Mouse (Mus musculus): ENCODE results near the gene Clybl. TPM values are rescaled to one million over a fixed set of nuclear protein-coding genes. Genes with fewer than 3 reads are reported as not detected.

The Clybl gene
- total RNA-seq, 2 experiments from 2014 or later, result 29.5 to 30.4 TPM

DNA sequence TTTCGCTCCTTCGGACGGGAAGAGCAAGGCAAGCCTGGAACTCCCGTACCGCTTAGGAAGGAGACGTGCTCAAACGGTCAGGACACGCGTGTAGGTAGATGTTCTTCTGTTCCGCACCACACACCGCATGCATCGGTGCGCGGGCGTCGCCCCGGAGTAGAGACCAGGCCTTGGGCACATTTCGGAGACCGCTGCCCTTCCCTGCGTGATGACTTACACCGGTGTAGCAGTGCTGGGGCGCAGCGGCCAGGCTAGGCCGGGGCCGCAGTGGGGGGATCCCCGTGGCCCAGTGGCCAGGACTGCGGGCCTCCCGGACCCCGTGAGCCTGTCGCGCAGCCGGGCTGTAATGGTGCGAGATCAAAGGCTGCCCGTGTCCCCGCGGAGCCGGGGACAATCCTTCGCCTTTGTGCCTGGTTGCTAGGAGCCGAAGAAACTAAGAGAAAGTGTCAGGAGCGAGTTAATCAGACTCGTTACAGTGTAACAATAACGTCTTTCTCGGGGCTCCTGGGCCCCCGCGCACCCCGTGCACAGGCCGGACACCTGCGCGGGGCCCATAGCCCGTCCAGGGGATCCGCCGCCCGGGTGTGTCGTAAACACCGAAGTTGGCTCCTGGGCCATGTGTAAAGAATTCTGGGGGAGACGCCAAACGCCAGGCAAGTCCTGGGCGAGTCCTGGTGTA is 225.2 kb downstream of the Clybl start:
- peak in 1 of 2 experiments; percentile 18 for DNase-seq (ENCODE audit: low spot score in 2 of 2)

DNA sequence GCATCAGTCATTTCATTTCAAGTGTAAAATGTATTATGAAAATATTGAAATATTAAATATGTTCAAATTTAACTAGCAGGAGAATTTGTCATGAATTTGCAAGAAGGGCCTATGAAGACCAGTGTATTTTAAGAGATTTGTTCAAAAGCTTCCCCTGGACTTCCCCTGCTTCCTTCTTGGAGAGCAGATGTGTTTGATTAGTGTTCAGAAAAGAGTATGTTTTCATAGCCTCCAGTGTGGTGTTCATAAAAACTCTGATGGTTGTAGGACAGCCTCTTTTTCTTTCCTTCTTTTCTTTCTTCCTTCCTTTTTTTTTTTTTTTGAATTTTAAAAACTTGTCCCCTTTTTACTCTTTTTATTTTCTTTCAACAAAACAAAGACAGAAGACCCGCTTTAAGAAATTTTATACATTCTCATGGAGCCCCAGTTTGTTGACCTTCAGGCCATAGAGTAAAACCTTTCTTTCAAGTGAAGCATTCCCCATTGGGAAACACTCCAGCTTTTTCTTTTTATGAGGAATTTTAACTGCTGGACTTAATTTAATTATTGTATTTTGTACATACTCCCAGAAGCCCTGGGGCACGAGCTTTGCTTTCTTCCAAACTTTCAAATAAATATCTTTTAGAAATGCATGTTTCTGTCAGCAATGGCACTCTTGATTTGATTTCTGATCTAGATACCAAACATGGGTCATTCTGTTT is 231.5 kb downstream of the Clybl start:
- DNase-seq (ENCODE audit: low spot score in 2 of 2), result no peak

DNA sequence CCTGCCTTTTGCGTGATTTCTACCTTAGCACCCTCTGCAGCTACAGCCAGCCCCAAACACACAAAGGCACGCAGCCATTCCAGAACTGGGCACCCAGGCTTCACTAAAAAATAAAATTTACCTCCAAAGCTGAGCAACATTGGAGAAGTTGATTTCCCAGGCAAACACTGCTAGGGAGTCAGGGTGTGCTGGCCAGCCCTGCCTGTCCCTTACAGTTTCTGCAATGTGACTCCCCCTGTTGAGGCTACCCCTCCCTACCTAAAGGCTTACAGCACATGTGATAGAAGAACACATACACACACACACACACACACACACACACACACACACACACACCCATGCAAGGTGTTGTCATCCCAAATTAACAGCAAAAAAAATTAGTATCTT is 232.0 kb downstream of the Clybl start:
- DNase-seq (ENCODE audit: low spot score in 2 of 2), result no peak

DNA sequence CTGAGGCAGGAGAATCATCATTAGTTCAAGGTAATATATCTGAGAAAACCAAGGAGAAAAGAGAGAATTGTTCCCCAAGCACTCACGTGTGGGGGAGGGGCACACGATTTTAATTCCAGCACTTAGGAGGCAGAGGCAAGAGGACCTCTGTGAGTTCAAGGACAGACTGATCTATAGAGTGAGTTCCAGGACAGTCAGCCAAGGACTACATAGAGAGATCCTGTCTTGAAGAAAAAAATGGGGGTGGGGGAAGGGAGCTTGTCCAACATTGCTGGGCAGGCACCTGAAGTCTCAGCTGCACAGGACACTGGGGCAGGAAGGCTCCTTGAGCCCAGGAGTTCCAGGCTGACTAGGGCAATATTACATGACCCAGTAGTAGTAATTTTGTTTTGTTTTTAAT is 233.3 kb downstream of the Clybl start:
- DNase-seq (ENCODE audit: low spot score in 2 of 2), result no peak

DNA sequence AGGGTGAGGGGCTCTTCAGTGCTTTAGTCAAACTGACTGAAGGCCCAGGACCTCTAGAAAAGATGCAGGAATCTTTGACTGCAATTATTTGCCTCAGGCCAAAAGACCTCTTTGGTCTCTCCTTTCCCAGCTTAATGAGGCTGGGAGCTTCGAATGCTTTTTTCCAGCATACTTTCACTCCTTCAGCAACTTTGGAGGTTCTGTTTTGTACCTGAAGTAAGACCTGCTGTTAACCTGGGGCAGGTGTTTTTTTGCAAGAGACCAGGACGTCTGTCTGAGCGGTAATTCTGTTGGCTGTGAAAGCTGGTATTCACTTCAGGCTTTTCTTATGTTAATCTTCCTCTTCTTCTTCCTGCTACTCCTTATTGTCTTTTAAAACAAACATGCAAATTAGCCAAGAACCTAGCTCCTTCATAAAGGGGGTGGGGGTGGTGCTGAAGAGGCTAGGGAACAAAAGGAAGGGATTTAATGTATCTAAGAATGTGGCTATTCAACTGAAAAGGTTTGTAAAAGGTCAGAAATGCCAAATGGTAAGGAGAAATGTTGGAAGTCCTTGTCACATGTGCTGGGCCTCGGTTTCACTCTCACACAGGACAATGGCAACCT is 234.8 kb downstream of the Clybl start:
- DNase-seq (ENCODE audit: low spot score in 2 of 2), result no peak

DNA sequence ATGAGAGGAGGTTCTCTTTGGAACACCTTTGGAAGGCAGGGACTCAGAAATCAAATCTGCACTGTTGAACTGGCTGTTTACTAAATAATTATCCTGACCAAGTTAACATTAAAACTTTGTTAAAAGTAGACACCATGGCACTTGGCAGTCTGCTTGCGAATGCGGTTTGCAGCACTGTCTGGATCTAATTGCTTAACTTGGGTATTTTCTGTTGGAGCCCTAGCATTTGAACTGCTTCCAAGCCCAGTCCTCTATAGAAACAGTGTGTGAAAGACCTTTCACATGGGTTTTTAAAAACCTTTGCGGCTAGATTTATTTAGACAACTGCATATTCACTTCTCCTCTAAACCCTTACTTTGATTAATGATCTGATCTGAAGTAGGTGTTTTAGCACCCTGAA is 242.9 kb downstream of the Clybl start:
- no peak for DNase-seq (ENCODE audit: low spot score in 2 of 2)

DNA sequence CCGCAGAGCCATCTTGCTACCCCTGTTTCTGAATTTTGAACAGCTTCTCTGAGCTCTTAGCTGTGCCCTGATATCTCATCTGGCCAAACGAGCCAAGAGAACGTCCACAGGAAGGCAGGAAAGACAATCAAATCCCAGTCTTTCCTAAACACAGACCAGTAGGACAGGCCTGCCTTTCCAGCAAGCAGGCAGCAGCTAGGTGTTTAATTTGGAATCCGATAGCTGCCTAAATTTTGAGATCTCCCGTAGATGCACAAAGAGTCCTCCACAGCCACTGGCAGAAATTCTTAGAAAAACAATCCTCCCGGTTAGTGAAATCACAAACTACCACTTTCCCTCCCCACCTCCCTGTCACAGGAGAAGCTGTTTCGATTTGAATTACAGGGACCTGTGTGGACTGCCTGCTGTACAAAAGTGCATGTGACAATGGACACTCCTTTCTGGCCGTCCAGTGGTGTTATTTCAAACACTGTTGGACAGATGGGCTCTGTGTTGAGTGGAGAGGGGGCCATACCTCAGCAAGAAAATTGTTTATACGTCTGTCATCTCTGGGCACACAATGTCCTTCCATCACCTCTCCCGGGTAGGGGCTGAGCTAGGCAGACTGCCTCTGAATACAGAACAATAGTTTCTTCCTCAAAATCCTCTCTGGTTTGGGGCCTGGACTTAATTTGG is 245.2 kb downstream of the Clybl start:
- DNase-seq (ENCODE audit: low spot score in 2 of 2), result no peak

DNA sequence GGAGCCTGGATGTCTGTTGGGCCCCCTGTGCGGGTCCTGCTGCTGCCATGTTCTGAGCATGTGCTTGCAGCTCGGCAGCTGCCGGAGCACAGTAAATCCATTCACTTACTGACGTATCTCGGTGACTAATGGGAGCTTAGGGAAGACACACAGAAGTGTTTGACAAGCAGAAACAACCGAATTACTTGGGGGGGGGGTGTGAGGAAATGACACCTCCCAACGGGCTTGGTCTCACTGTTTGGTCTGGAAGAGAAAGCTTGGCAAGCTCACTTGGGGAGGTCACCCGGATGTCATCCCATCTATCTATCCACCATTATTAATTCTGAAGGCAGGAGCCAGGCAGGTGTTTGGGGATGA is 245.7 kb downstream of the Clybl start:
- DNase-seq (ENCODE audit: low spot score in 2 of 2), result no peak

DNA sequence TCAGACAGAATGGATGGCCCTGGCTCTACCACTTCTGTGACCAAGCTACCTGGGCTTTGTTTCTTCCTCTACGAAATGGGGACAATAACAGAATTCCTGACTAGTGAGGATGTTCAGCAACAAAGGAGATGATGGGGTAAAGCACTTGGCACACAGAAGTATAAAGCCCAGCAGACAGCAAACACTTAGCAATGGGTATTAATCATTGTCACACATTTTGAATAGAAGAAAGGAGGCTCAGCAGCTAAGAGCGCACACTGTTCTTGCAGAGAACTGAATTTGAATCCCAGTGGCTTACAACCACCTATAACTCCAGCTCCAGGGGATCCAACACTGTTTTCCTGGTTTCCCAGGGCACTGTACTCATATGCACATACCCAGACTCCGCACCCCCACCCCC is 246.2 kb downstream of the Clybl start:
- no peak for DNase-seq (ENCODE audit: low spot score in 2 of 2)

DNA sequence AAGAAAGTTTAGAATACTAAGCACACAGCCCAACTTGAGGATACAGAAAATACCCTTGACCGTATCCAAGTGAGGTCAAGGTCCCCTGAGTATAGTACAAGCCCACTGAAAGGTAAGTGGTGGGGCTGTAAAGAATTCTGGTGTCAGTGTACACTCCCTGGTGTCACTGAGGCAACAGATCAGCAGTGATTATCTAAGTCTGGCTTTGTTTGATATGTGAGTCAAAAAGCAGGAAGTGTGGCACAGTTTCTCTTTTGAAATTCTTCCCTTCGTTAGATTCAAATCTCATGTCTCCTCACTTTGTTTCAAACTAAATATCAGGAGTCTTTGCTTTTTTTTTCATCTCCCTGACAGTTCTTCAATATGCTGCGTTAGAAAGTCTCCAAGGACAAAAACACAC is 251.1 kb downstream of the Clybl start:
- DNase-seq (ENCODE audit: low spot score in 2 of 2), result no peak

DNA sequence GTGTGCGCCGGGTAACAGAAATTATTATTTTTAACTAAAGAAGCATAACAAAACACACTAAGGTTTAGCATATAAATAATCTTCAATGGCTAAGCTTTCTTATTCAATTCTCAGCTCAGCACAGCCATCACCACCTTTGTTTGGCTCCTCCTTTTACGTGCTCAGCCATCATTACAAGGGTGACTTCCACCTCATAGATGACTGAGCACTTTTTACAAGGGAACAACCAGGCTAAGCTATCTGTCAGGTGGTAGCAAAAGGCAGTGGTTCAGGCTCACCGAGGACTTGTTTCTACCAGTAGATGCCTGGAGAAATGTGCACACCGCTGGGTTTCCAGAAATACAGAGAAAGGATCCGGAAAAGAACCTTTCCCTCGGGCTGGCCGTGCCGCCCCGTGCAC is 252.5 kb downstream of the Clybl start:
- no peak for DNase-seq (ENCODE audit: low spot score in 2 of 2)

DNA sequence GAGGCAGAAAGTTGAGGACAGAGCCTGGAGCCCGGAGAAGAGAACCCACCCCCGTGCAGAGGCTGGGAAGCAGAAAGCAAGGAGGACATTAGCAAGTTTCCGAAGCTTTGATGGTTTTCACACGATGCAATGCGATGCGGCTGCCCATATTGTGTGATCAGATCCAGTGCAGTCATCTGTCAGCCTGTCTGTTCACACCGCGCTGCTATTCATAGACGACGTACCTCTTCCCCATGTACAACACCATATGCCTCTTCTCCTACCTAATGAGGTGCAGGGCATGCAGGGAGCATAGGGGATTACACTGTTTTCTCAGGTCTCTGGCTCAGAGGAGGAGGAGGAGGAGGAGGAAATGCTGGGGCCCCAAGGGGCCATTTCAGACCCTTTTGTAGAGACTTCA is 255.3 kb downstream of the Clybl start:
- peak in 1 of 2 experiments; percentile 5 for DNase-seq (ENCODE audit: low spot score in 2 of 2)

DNA sequence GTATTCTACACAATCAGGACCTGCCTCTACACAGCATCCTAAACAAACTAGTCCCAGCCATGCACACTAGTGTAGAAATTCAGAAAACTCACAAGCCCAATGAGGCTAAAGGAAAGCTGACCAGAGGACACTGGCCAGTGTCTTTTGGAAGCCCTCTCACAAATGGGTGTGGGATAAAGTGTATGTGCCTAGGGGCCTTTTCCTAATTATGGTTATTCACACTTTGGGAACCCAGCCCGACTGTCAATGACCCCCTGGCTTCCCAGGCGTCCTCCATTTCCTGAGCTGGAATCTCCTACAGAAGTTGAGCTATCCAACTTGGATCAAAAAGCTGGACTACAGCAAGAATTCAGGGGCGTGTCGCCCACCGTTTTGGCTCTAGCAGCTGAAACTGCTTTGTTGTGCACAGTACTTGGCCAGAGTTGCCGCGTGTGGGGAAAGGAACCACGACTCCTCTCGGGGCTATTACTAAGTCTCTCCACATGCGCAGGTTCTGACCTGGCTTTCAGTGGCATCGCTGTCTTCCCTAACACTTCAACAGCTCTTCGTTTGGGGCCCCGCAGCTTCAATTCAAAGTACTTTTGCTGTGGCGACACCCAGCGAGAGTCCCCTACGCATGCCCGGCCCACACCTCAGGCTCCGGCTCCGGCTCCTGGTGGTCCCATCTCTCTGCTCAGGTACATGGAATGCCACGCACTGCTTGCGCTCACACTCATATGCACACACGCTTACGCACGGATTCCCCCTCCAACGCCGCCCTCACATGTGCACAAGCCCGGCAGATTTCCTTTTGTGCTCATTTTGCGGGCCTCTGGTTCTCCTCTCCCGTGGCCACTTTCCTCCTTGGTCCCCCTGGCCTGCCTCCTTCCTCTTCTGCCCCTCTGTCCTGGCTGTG is 268.3 kb downstream of the Clybl start:
- peak in 1 of 2 experiments; percentile 7 for DNase-seq (ENCODE audit: low spot score in 2 of 2)

DNA sequence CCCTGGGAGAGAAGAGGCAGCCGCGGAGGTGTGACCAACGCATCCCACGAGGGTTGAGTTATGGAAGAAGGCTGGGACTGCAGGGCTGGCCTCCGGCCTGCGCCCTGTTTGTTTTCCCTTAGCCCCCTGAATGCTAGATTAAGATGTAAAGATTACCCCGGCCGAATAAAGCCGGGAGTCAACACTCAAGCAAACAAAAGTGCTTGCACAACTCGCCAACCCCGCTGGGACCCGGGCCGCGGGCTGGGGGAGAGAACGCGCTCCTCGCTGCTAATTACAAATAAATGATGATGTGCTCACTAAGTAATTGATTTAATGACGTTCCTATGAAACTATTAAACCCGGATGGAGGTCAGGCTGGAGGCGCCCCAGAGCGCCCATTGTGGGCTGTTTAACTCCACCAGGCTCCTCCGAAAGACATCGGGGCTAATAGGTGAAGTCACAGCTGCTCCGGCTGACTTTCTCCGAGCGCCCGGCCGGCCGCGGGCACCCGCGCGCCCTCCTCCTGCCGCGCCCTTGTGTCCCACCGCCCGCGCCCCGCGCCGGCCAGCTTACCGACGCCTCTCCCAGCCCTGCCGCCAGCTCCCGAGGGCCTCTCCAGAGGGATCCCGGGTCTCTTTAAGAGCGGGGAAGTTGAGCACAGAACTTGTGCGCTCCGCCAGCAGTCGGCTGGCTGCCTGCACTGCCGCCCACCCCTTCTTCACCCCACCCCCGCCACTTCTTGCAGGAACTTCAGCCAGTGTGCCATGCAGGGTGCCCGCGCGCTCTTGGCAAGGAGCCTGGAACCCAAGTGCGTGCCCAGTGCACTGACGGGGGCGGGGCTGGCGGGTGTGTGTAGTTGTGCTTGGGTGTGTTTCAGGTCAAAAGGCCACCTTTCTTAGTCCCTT is 269.2 kb downstream of the Clybl start, which contains the start of gene Gm5089:
Gm5089 (minus strand) TSS at position 620 of the 887 bp plus-strand sequence.
- peak in 1 of 2 experiments; percentile 54 for DNase-seq (ENCODE audit: low spot score in 2 of 2)

DNA sequence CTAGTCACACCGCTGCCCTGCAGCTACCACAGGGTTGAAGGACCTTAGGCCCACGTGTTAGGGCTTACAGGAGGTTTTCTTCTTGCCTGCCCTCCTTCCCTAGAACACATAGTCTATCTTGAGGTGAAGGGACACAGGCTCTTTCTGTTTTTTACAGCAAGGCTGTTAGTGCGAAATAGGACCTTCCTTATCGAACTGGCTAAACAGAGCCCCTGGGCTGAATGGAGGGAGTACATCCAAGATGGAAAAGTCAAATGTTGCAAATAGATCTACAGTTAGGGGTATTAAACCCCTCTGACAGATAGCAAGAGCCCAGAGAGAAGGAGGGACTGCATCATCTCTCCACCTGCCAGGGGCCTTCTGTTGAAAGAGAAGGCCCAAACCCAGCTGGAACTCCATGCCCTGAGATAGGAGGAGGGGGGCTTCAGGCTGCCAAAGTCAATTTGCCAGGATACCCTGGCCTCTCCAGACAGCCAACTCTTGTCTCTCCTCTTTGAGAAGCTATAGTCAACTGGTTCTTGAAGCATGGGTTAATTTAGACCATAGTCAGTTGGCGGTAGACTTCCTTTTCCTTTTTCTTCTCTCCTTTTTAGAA is 270.1 kb downstream of the Clybl start:
- DNase-seq (ENCODE audit: low spot score in 2 of 2), result no peak

Data from layer of hippocampus, adult 18-20 months (tissue).